22 mouse cellular contexts compared by ENCODE assay signal in genomic region chr11:41968595-41968994, GRCm38 (mm10). TPM values are rescaled to one million over a fixed set of nuclear protein-coding genes. Genes with fewer than 3 reads are reported as not detected.
DNase-seq lines count a peak whose midpoint lies in the region; ATAC-seq and TF ChIP-seq lines count a peak whose summit lies in the region.
"Had no signal": no experiment of that assay in that cellular context is flagged by ENCODE, and none has a peak within 500 bp of the region (broad histone marks: within the 10 kb centered on the region; RNA-seq: fewer than 3 reads in every experiment).

No protein-coding gene starts in this region.

- H3K4me1 ChIP-seq in forebrain, embryonic 13.5 days, result no peaks in the 10 kb centered on the region
- H3K4me1 ChIP-seq in forebrain, embryonic 15.5 days, result no peaks in the 10 kb centered on the region
- H3K4me1 ChIP-seq in lung, embryonic 14.5 days (ENCODE audit: insufficient read depth), result no peaks in the 10 kb centered on the region
- no peaks in the 10 kb centered on the region for H3K4me1 ChIP-seq in lung, adult 2 months (ENCODE audit: control insufficient read depth, insufficient read depth, low read length)
- no peaks in the 10 kb centered on the region for H3K4me1 ChIP-seq in stomach, postnatal 0 days (replicated peaks; ENCODE audit: control insufficient read depth, insufficient read depth)
- H3K4me1 ChIP-seq: heart, embryonic 13.5 days; lung, embryonic 15.5 days; neural tube, embryonic 15.5 days had no signal

- no peak for TF ChIP-seq EP300 in stomach, postnatal 0 days (optimal IDR thresholded peaks at IDR 0.05)

- no peaks in the 10 kb centered on the region for H3K9me3 ChIP-seq in forebrain, embryonic 13.5 days (replicated peaks)
- no peaks in the 10 kb centered on the region for H3K9me3 ChIP-seq in forebrain, embryonic 15.5 days
- H3K9me3 ChIP-seq in lung, embryonic 14.5 days (ENCODE audit: low read depth, low read length), result no peaks in the 10 kb centered on the region
- no peaks in the 10 kb centered on the region for H3K9me3 ChIP-seq in stomach, postnatal 0 days (ENCODE audit: control insufficient read depth, low read length)
- H3K9me3 ChIP-seq: heart, embryonic 13.5 days; lung, embryonic 15.5 days; midbrain, embryonic 13.5 days; neural tube, embryonic 15.5 days had no signal

- no peak for TF ChIP-seq CTCF in lung, embryonic 14.5 days (IDR thresholded peaks at IDR 0.05; ENCODE audit: low read depth)
- TF ChIP-seq CTCF in lung, adult 2 months (IDR thresholded peaks at IDR 0.05; ENCODE audit: insufficient read depth, low read length), result no peak
- TF ChIP-seq CTCF in stomach, postnatal 0 days (IDR thresholded peaks at IDR 0.05; ENCODE audit: low read depth), result peak; percentile 43

- no peak overlapping the region for H3K4me3 ChIP-seq in forebrain, embryonic 13.5 days
- no peak overlapping the region for H3K4me3 ChIP-seq in forebrain, embryonic 15.5 days
- H3K4me3 ChIP-seq in lung, embryonic 14.5 days (ENCODE audit: low read depth, low read length), result no peak overlapping the region
- H3K4me3 ChIP-seq in lung, adult 2 months (replicated peaks; ENCODE audit: extremely low read depth, low read depth, low read length), result no peak overlapping the region
- no peak overlapping the region for H3K4me3 ChIP-seq in stomach, postnatal 0 days (ENCODE audit: low read depth, low read length)
- H3K4me3 ChIP-seq: heart, embryonic 13.5 days; lung, embryonic 15.5 days; midbrain, embryonic 13.5 days; myocyte; neural tube, embryonic 15.5 days had no signal

- no peak overlapping the region for H3K4me2 ChIP-seq in forebrain, embryonic 13.5 days
- no peak overlapping the region for H3K4me2 ChIP-seq in forebrain, embryonic 15.5 days (replicated peaks)
- no peak overlapping the region for H3K4me2 ChIP-seq in lung, embryonic 14.5 days
- H3K4me2 ChIP-seq in stomach, postnatal 0 days (replicated peaks; ENCODE audit: low read depth), result no peak overlapping the region
- H3K4me2 ChIP-seq: heart, embryonic 13.5 days; lung, embryonic 15.5 days; midbrain, embryonic 13.5 days; neural tube, embryonic 15.5 days had no signal

- H3K36me3 ChIP-seq in forebrain, embryonic 13.5 days (ENCODE audit: poor library complexity, severe bottlenecking), result no peaks in the 10 kb centered on the region; the same call in 1 of the 2 replicates
- no peaks in the 10 kb centered on the region for H3K36me3 ChIP-seq in forebrain, embryonic 15.5 days
- H3K36me3 ChIP-seq in lung, embryonic 14.5 days (ENCODE audit: insufficient read depth), result no peaks in the 10 kb centered on the region
- no peaks in the 10 kb centered on the region for H3K36me3 ChIP-seq in stomach, postnatal 0 days (ENCODE audit: control insufficient read depth, insufficient read depth, low read length)
- H3K36me3 ChIP-seq: heart, embryonic 13.5 days; lung, embryonic 15.5 days had no signal

- no peak overlapping the region for H3K9ac ChIP-seq in forebrain, embryonic 13.5 days
- no peak overlapping the region for H3K9ac ChIP-seq in forebrain, embryonic 15.5 days (replicated peaks)
- H3K9ac ChIP-seq in lung, embryonic 14.5 days, result no peak overlapping the region
- no peak overlapping the region for H3K9ac ChIP-seq in stomach, postnatal 0 days (ENCODE audit: low read length)
- H3K9ac ChIP-seq: heart, embryonic 13.5 days; lung, embryonic 15.5 days; midbrain, embryonic 13.5 days; neural tube, embryonic 15.5 days had no signal

- H3K27me3 ChIP-seq in forebrain, embryonic 13.5 days, result no peaks in the 10 kb centered on the region
- no peaks in the 10 kb centered on the region for H3K27me3 ChIP-seq in forebrain, embryonic 15.5 days
- H3K27me3 ChIP-seq in lung, embryonic 14.5 days (ENCODE audit: insufficient read depth, low read length), result no peaks in the 10 kb centered on the region
- H3K27me3 ChIP-seq in stomach, postnatal 0 days (ENCODE audit: control insufficient read depth, insufficient read depth, low read length), result no peaks in the 10 kb centered on the region
- H3K27me3 ChIP-seq: heart, embryonic 13.5 days; lung, embryonic 15.5 days; midbrain, embryonic 13.5 days; neural tube, embryonic 15.5 days had no signal

- DNase-seq in cerebellum, adult 18-20 months, result peak; percentile 30 to 40
- DNase-seq in lung, embryonic 14.5 days, result peak; percentile 1
- DNase-seq in lung, adult 2 months, result no peak
- DNase-seq in stomach, postnatal 0 days (ENCODE audit: low spot score), result no peak
- no peak for DNase-seq in testis, postnatal 10 days (ENCODE audit: low spot score)
- DNase-seq: adrenal gland, postnatal 36 days; heart, postnatal 4 days; kidney, adult 8-10 months; right cerebral cortex, postnatal 4 days; thymus, postnatal 4 days had no signal

- H3K27ac ChIP-seq in forebrain, embryonic 13.5 days, result no peak overlapping the region
- H3K27ac ChIP-seq in forebrain, embryonic 15.5 days (replicated peaks), result no peak overlapping the region
- H3K27ac ChIP-seq in lung, embryonic 14.5 days (ENCODE audit: low read depth), result no peak overlapping the region
- no peak overlapping the region for H3K27ac ChIP-seq in stomach, postnatal 0 days (replicated peaks)
- H3K27ac ChIP-seq: heart, embryonic 13.5 days; lung, embryonic 15.5 days; macrophage; midbrain, embryonic 13.5 days; neural tube, embryonic 15.5 days had no signal

- ATAC-seq in cerebellum, adult (ENCODE audit: insufficient number of reproducible peaks, low FRiP score, low TSS enrichment), result no peak
- 0 out of 2 replicates have a peak, but pooled peaks have one; percentile 24 for ATAC-seq in forebrain, embryonic 13.5 days
- ATAC-seq in forebrain, embryonic 15.5 days (replicated peaks), result no peak
- no peak for ATAC-seq in lung, embryonic 14.5 days (ENCODE audit: insufficient read depth)
- no peak for ATAC-seq in stomach, postnatal 0 days (ENCODE audit: low FRiP score, low TSS enrichment)
- ATAC-seq: CD4-positive, CD25-positive, alpha-beta regulatory T cell, adult 4 months; midbrain, embryonic 13.5 days had no signal

- TF ChIP-seq POLR2A in lung, adult 2 months (IDR thresholded peaks at IDR 0.05; ENCODE audit: borderline replicate concordance, extremely low read depth, low read depth, low read length), result no peak

RNA-seq across cellular contexts. Expression of gene Gabrg2, which starts 32.1 kb away (rescaled TPM):
- polyA plus RNA-seq in forebrain, embryonic 13.5 days (2015; fragmentation: Nextera tagmentation; extraction: Ambion mirVana), result 39.4 and 46.1 TPM in 2 replicates
- 66.2 and 70.9 TPM in 2 replicates for polyA plus RNA-seq in forebrain, embryonic 15.5 days (2015; fragmentation: Nextera tagmentation; extraction: Ambion mirVana)
- polyA plus RNA-seq in lung, embryonic 14.5 days (2014; fragmentation: Nextera tagmentation; extraction: Ambion mirVana), result 0.05 TPM in 1 of 2 replicates, not detected in the other
- polyA plus RNA-seq in lung, adult 2 months (2012; rRNA removed), result not detected in 2 replicates
- polyA plus RNA-seq in stomach, postnatal 0 days (2015; fragmentation: Nextera tagmentation; extraction: Ambion mirVana), result 0.81 and 0.87 TPM in 2 replicates
- polyA plus RNA-seq: CD4-positive, CD25-positive, alpha-beta regulatory T cell, adult 4 months; gonadal fat pad, adult 2 months; liver, adult 2 months; macrophage had no signal

Comparison
In these comparisons a context has a peak if more than half of its experiments do, and no peak if none do; other contexts are left out.
1. DNase-seq: peak in cerebellum, adult 18-20 months (2 of 2) and lung, embryonic 14.5 days (single experiment); none in lung, adult 2 months (single experiment), stomach, postnatal 0 days (single experiment) and testis, postnatal 10 days (single experiment).
2. RNA of gene Gabrg2, which starts 32.1 kb away (polyA plus RNA-seq): 66.2 to 70.9 TPM in forebrain, embryonic 15.5 days and 39.4 to 46.1 TPM in forebrain, embryonic 13.5 days; 0.81 to 0.87 TPM in stomach, postnatal 0 days, 0.05 TPM in lung, embryonic 14.5 days and not detected in lung, adult 2 months; every median in the first group is over 10 times any median in the second.